Mouse (Mus musculus) kidney, adult 2 months (tissue): ENCODE data around the gene Tax1bp1.
"Not testable (repeated sequence)": the region's sequence is repeated elsewhere in the genome, so short reads cannot be mapped to it uniquely, and the experiment has no call there.

Source experiments
- CTCF ChIP-seq: fragments of 200-500 bp; conservative IDR thresholded peaks from 2 replicates; pipeline ENCODE4 v1.5.1; 2011; ENCODE audit warnings: low read depth, mild to moderate bottlenecking, control low read depth, low read length, moderate library complexity, mixed read lengths; ENCODE audit not compliant: insufficient read depth, insufficient read length
- POLR2A ChIP-seq: fragments of 200-500 bp; IDR thresholded peaks from one replicate; pipeline ENCODE4 v1.6.1; 2011; ENCODE audit warnings: low read depth, low read length, control low read depth

GRCm38 (mm10) chr6:52677534-52677933 is 36.0 kb upstream of the Tax1bp1 start:
- not testable (repeated sequence) for TF ChIP-seq CTCF, POLR2A
